Mouse (Mus musculus) liver, adult 2 months (tissue): ENCODE measurements around the gene Ifitm10.
A peak's percentile ranks its signal among the peaks of the same experiment; 100 is the strongest.

Experiments
- CTCF ChIP-seq: fragments of 200-500 bp; IDR thresholded peaks from 2 replicates; pipeline ENCODE4 v1.5.1; 2011; ENCODE audit warnings: low read depth, low read length, control low read depth
- POLR2A ChIP-seq: fragments of 200-500 bp; IDR thresholded peaks from 2 replicates; pipeline ENCODE4 v1.6.1; 2011; ENCODE audit warnings: low read length, control low read depth; ENCODE audit not compliant: insufficient read depth; ENCODE audit errors: extremely low read depth

DNA sequence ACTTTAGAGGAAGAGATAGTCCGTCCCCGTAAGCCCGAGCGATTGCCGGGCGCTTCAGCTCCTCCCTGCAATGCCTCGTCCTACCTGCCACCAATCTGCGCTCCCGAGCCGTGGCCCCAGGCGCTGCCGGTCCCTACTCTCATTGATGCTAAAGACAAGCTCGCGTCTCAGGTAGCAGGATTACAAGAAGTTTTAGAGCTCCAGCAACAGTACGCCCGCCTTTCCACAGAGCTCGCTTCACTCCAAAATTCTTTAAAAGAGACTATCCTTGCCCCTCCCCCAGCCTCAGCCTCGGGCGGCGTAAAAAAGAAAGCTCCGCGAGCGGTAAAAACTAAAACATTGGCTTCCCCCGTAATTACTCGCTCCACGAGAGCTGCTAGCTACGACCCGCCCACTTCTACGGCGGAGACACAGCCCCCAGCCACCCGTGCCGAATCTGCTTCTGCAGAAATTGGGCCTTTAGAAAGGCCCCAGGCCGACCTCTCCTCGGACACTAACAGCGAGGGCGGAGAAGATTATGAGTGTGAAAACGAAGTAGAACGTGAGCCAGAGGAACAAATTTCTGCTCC, 89.4 kb downstream of the Ifitm10 start:
- TF ChIP-seq CTCF (peak; percentile 33; the same call in 1 of the 2 replicates), POLR2A (no peak)
